Mouse (Mus musculus): ENCODE data around the gene Utp6. TPM values are rescaled to one million over a fixed set of nuclear protein-coding genes. Genes with fewer than 3 reads are reported as not detected.

Utp6 gene
- polyA plus RNA-seq, 1 experiment from 2014 or later, result 77.5 TPM

Other genes with a start within 250 kb of the Utp6 start
- 29.2 and 30.1 TPM in 2 replicates for gene Suz12, start 30.7 kb upstream of the Utp6 start, polyA plus RNA-seq (2014; fragmentation: Nextera tagmentation; extraction: Ambion mirVana)
- gene Crlf3, start 118.6 kb upstream of the Utp6 start, polyA plus RNA-seq (2014; fragmentation: Nextera tagmentation; extraction: Ambion mirVana), result 99.7 and 116 TPM in 2 replicates
- gene Atad5, start 127.0 kb upstream of the Utp6 start, polyA plus RNA-seq (2014; fragmentation: Nextera tagmentation; extraction: Ambion mirVana), result 19.4 and 23.6 TPM in 2 replicates
- gene Tefm, start 179.8 kb upstream of the Utp6 start, polyA plus RNA-seq (2014; fragmentation: Nextera tagmentation; extraction: Ambion mirVana), result 31.9 and 35.2 TPM in 2 replicates
- gene Adap2, start 191.7 kb upstream of the Utp6 start, polyA plus RNA-seq (2014; fragmentation: Nextera tagmentation; extraction: Ambion mirVana), result 2.6 and 2.7 TPM in 2 replicates
- gene Rnf135, start 221.5 kb upstream of the Utp6 start, polyA plus RNA-seq (2014; fragmentation: Nextera tagmentation; extraction: Ambion mirVana), result 5.7 and 5.9 TPM in 2 replicates
- 49.4 and 54.7 TPM in 2 replicates for gene Rhot1, start 246.6 kb upstream of the Utp6 start, polyA plus RNA-seq (2014; fragmentation: Nextera tagmentation; extraction: Ambion mirVana)